Mouse (Mus musculus): Measurements from ENCODE around the gene C130032M10Rik. TPM values are rescaled to one million over a fixed set of nuclear protein-coding genes. Genes with fewer than 3 reads are reported as not detected.
"Not testable (repeated sequence)": the region's sequence is repeated elsewhere in the genome, so short reads cannot be mapped to it uniquely, and the experiment has no call there.

The C130032M10Rik gene
- total RNA-seq, 2 experiments from 2014 or later: not detected

GRCm38 (mm10) chr9:114512831-114513230 is 2.7 kb upstream of the C130032M10Rik start:
- ATAC-seq (replicated peaks; ENCODE audit: low FRiP score, poor library complexity, severe bottlenecking): no peak

DNA sequence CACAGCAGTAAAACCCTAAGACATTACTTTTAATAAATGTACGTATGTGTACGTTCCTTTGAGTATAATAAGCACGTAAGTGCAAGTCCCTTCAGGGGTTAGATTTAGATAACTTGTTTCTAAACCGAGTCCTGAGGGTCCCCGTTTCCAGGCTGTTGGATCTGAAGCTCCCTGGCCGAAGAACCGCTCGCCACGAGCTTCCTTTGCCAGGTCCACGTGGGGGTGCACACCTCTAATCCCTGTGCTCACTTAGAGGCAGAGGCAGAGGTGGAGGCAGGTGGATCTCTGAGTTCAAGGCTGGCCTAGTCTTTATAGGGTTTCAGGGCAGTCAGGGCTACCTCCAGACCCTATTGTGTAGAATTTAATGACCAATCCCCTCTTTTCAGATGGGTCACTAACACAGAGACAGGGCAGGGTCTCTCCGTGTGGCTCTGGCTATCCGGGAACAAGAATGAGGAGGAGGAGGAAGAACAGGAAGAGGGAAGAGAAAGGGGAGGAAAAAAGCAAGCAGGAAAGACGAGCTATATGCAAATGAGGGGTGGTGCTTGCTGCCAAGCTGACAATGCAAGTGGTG is 2.5 kb downstream of the C130032M10Rik start:
- no peak for ATAC-seq (replicated peaks; ENCODE audit: low FRiP score, poor library complexity, severe bottlenecking)

DNA sequence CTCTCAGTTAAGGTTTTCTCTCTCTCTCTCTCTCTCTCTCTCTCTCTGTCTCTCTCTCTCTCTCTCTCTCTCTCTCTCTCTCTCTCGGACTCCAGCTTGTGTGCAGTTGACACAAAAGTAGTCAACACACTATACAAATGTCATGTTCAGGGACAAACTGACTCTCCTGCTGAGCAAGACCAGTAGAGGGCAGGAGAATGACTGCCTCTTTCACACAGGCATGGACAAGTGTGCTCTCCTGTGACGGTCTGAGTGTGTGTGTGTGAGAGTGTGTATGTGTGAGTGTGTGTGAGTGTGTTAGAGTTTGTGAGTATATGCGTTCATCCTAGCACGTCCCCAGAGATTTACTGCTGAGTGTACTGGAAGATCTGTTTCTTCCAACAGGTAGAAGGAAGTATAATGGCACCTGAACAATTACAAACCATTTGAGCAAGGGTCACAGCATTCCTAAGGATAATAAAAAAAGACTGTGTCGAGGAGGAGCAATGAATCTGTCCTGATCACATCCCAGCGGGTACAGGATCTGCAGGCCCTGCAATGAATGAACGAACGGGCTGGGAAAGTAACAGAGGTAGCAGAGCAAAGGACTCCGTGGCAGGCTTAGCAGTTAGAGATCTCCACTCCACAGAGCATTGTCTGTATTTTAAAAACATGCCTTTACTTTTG is 3.4 kb downstream of the C130032M10Rik start:
- ATAC-seq (replicated peaks; ENCODE audit: low FRiP score, poor library complexity, severe bottlenecking): no peak

GRCm38 (mm10) chr9:114520529-114520928 is 5.0 kb downstream of the C130032M10Rik start:
- not testable (repeated sequence) for ATAC-seq (replicated peaks; ENCODE audit: low FRiP score, poor library complexity, severe bottlenecking)

- ATAC-seq (replicated peaks; ENCODE audit: low FRiP score, poor library complexity, severe bottlenecking): no peak
Observed at GRCm38 (mm10) chr9:114522041-114522440, 6.5 kb downstream of the C130032M10Rik start.

DNA sequence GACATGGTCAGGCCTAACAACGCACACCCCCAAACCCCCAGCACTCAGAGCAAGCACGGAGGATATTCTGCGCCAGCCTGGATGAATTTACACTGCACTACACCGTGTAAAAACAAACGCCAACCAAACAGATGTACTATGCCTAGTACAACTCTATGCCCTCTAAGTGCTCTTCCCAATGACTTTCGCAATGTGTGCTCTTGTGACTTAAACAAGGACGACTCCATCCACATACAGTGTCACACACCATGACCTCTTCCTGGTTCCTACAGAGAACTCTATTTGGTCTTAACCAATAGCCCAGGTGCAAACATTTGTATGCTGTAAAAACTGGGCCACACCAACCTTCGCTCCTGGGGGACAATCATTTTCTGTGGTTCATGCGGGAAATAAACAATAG is 7.0 kb downstream of the C130032M10Rik start:
- no peak for ATAC-seq (replicated peaks; ENCODE audit: low FRiP score, poor library complexity, severe bottlenecking)

DNA sequence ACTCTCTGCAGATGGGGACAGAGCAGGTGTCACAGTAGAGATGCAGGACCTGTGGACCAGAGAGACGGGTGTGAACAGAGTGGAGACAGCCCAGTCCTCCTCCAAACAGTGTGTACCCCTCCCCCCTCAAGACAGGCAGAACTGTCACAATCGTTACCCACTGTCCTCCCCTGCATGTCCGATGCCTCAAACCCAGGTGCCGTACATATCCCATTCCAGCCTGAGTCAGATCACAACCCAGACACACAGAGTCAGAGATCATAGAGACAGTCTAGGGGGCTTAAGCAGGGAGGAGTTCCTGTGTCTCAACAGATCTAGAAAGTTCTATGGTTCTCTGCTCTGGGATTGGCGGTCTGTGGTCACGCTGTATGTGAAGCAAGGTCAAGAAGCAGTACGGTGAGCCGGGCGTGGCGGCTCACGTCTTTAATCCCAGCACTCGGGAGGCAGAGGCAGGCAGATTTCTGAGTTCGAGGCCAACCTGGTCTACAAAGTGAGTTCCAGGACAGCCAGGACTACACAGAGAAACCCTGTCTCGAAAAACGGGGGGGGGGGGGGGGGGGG is 9.7 kb downstream of the C130032M10Rik start:
- ATAC-seq (replicated peaks; ENCODE audit: low FRiP score, poor library complexity, severe bottlenecking): no peak

GRCm38 (mm10) chr9:114525891-114526290 is 10.4 kb downstream of the C130032M10Rik start:
- ATAC-seq (replicated peaks; ENCODE audit: low FRiP score, poor library complexity, severe bottlenecking): no peak

- ATAC-seq (replicated peaks; ENCODE audit: low FRiP score, poor library complexity, severe bottlenecking): no peak
Observed at GRCm38 (mm10) chr9:114526581-114526980, 11.1 kb downstream of the C130032M10Rik start.

DNA sequence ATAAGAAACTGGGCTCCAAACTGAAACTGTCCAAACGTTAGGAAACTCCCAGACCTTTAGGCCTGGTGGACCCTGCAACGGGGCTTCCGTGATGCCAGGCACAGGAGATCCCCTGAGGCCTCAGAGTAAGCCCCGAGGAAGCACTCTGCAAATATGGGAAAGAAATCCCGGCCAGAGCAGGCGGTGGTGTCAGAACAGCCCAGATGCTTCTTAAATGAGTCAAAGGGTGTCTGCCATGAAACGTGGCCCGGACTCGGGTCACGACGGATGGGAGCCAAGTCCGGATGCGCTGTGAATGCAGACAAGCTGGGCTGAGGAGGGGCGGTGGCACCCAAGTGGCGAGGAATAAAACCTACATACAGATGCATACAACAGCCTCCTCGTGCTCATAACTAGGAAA is 11.6 kb downstream of the C130032M10Rik start:
- no peak for ATAC-seq (replicated peaks; ENCODE audit: low FRiP score, poor library complexity, severe bottlenecking)

DNA sequence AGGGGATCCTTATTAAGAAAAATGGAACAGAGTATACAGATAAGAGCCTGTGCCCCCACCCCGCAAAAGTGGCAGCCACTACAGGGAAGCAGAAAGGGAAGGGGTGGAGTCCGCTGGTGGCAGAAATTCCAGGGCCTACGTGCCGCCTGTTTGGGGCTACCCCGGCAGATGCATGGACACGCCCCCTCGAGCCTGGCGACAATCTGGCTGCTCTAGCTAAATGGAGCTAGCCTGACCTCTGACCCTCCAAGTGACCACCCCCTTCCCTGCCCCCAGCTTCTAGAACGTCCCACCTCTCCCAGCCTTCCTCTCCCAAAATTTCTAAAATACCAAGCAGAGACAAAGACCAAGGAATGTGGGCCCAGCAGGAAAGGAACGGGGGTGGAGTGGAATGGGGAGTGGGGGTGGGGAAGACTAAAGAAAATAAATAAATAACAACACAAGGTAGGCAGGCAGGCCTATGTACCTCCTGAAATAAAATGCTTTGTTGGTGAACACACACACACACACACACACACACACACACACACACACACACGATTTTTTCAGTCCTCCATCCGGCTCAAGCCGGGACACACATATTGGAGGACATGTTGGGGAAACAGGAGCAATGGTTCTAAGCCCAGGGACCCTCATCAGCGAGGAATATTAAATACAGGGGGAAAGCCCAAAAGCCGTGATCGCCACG is 12.6 kb downstream of the C130032M10Rik start:
- no peak for ATAC-seq (replicated peaks; ENCODE audit: low FRiP score, poor library complexity, severe bottlenecking)

DNA sequence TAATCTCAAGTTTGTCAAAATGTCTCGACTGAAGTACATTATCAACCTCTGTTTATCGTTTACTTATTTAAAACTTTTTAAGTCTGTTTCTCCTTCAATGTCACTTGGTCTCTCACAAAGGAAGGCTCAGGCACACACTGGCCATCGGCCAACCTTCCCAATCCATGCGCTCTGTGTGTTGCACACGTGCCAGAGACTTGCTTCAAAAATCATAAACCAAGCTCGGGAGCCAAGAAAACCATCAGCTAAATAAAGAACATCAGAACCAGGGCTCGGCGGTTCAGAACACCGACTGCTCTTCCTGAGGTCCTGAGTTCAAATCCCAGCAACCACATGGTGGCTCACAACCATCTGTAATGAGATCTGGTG is 13.2 kb downstream of the C130032M10Rik start:
- no peak for ATAC-seq (replicated peaks; ENCODE audit: low FRiP score, poor library complexity, severe bottlenecking)

DNA sequence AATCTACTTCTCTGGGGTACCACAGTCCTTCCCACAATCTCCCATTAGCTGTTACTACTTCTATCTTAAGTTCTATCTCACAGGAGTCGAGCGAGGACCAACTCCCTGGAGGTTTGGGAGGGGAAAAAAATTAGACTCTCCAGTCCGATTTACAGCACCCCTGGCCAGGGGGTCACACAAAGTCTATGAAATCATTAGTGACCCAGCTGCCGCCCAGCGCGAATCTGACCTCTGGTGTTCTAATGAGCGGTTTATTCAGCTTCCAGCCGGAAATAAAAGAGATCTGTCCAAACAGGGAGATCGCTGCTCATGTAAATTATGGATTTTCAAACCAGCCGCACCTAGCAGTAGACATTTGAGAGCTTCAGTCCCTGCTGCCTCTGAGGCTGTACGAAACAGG is 15.8 kb downstream of the C130032M10Rik start:
- ATAC-seq (replicated peaks; ENCODE audit: low FRiP score, poor library complexity, severe bottlenecking): no peak

- no peak for ATAC-seq (replicated peaks; ENCODE audit: low FRiP score, poor library complexity, severe bottlenecking)
Observed at GRCm38 (mm10) chr9:114533848-114534247, 18.4 kb downstream of the C130032M10Rik start.

DNA sequence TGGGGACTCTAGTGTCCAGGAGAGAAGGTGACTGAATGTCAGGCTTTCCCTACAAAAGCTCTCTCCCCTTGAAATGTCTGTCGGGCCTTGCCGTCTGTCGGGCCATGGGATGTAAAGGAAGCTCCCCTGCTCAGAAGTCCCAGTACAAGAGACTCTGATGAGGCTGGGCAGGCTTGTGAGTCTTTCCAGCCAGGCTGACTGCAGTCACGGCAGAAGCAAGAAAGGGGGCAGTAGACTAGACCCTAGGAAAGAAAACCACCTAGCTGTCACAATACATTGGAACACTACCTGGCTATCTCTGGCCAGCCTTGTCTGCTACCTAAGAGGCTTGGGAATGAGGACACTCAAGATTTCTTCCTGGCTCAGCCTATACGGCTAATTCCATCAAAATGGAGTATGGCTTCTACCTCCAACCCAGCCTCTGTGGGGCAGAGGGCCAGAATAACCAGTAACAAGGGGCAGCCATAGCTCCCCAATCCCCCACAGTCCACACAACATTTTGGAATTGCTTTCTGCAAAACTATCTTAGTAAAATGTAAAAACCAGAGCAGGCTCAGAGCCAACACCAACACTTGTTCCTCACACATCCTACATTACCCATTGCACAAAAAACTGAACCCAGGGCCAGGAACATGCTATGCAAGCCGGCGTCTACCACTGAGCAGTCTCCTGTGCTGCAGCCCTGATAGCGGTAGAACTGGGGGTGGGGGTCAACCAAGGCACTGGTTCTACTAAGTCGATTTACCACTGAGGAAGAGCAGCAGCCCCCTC is 19.4 kb downstream of the C130032M10Rik start:
- no peak for ATAC-seq (replicated peaks; ENCODE audit: low FRiP score, poor library complexity, severe bottlenecking)

DNA sequence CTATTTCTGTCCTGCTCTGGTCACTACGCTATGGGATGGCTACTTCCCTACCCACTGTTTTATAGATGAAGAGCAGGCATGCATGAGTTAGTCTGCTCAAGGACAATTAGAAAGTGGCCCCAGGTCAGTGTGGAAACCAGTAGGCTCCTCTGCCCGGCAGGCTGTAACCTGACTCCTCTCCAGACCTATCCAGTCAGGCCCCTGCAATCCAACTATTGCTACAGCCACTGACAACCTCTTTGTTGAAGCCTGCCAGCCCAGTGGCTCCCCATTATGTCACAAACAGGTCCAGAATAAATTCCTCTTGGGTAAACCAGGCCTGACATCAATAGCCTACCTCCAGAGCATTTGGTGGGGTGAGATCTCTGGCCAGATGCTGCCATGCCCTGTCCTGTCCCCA is 21.1 kb downstream of the C130032M10Rik start:
- no peak for ATAC-seq (replicated peaks; ENCODE audit: low FRiP score, poor library complexity, severe bottlenecking)

DNA sequence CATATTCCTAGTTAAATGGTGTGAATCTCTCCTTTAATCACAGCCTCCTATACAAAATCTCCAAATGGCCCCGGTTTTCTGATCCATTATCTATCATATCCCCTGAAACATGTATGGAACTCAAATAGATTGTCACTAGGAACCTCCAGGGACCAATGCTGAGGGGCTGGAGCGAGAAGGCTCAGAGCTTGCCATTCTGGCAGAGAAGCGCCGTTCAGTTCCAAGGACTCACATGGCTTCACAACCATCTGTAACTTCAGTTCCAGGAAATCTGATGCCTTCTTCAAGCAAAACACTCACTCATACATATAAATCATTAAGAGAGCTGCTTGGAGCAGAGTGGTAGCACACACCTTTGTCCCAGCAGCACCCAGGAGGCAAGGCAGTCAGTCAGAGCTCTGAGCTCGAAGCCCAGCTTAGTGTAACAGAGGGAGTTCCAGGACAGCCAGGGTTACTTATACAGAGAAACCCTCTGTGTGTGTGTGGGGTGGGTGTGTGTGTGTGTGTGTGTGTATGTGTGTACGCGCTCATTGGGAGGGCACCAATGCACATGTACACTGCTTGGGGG is 23.6 kb downstream of the C130032M10Rik start:
- ATAC-seq (replicated peaks; ENCODE audit: low FRiP score, poor library complexity, severe bottlenecking): no peak

DNA sequence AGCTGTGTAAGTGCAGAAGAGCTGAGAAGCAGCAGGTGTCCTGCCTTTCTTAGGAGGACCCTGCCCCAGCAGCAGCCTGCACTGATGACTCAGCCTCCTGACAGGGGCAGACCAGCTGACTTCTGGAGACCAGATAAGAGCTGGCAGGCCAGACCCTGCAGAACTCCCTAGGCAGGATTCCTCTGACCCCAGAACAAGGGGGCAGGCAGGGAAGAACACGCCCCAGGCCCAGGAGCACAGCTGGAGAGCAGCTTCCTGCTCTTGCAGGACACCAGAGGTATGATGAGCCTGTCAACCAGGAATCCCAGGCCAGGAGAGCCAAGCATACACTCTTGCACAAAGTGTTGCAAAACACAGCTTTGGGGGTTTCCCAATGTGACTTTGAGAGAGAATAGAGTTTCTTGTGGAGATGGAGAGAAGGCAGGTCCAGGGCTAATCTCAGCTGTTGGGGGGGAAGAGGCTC is 25.8 kb downstream of the C130032M10Rik start:
- ATAC-seq (replicated peaks; ENCODE audit: low FRiP score, poor library complexity, severe bottlenecking): no peak

- no peak for ATAC-seq (replicated peaks; ENCODE audit: low FRiP score, poor library complexity, severe bottlenecking)
Observed at GRCm38 (mm10) chr9:114543882-114544753, 28.6 kb downstream of the C130032M10Rik start.
